ENCODE assay signal across 8 mouse cellular contexts in genomic region chr1:53978514-53978831, GRCm38 (mm10).
DNase-seq lines count a peak whose midpoint lies in the region; ATAC-seq lines count a peak whose summit lies in the region.

No protein-coding gene starts in this region.

- no peaks in the 10 kb centered on the region for H3K9me3 ChIP-seq in neural tube, embryonic 13.5 days
- no peaks in the 10 kb centered on the region for H3K9me3 ChIP-seq in limb, embryonic 15.5 days

- H3K36me3 ChIP-seq in neural tube, embryonic 13.5 days, result no peaks in the 10 kb centered on the region
- H3K36me3 ChIP-seq in limb, embryonic 15.5 days, result no peaks in the 10 kb centered on the region

- no peak overlapping the region for H3K4me3 ChIP-seq in neural tube, embryonic 13.5 days
- H3K4me3 ChIP-seq in limb, embryonic 15.5 days, result no peak overlapping the region

- H3K4me1 ChIP-seq in neural tube, embryonic 13.5 days (replicated peaks), result no peaks in the 10 kb centered on the region
- H3K4me1 ChIP-seq in limb, embryonic 15.5 days, result peaks cover 9% of the 10 kb centered on the region; the same call in 1 of the 2 replicates

- no peak overlapping the region for H3K9ac ChIP-seq in neural tube, embryonic 13.5 days
- no peak overlapping the region for H3K9ac ChIP-seq in limb, embryonic 15.5 days

- WGBS in neural tube, embryonic 13.5 days, result 80% methylated on average over 2 of the region's 2 CpGs
- WGBS in limb, embryonic 15.5 days, result 69% methylated on average over 2 of the region's 2 CpGs

- no peak overlapping the region for H3K4me2 ChIP-seq in neural tube, embryonic 13.5 days
- H3K4me2 ChIP-seq in limb, embryonic 15.5 days, result no peak overlapping the region

- no peak for ATAC-seq in neural tube, embryonic 13.5 days (ENCODE audit: low read depth)
- 0 out of 2 replicates have a peak, but pooled peaks have one; percentile 24 for ATAC-seq in limb, embryonic 15.5 days (ENCODE audit: insufficient number of reproducible peaks, low FRiP score, low TSS enrichment, low read depth)
- no peak for ATAC-seq in erythroid progenitor cell, adult 5-6 weeks (replicated peaks; ENCODE audit: low FRiP score, poor library complexity, severe bottlenecking)

- intact Hi-C loops in heart, postnatal 25 days (cut with DNase I), result loop anchor here (5.0 kb wide), 2 partner anchors 36 to 71 kb away; no protein-coding TSS in a partner anchor

- H3K27me3 ChIP-seq in neural tube, embryonic 13.5 days, result no peaks in the 10 kb centered on the region
- no peaks in the 10 kb centered on the region for H3K27me3 ChIP-seq in limb, embryonic 15.5 days

- peak overlapping the region; percentile 38; the same call in 1 of the 2 replicates for H3K27ac ChIP-seq in neural tube, embryonic 13.5 days (replicated peaks)
- peak overlapping the region; percentile 54; the same call in 1 of the 2 replicates for H3K27ac ChIP-seq in limb, embryonic 15.5 days

- no peak for DNase-seq in neural tube, embryonic 10.5 days (ENCODE audit: extremely low spot score, low spot score)
- DNase-seq in heart, postnatal 25 days (ENCODE audit: low spot score), result peak; percentile 69
- peak; percentile 21 for DNase-seq in yolk sac, embryonic 10.5 days (ENCODE audit: low spot score)
- no peak for DNase-seq in right cerebral cortex, postnatal 4 days
- no peak for DNase-seq in right cerebral cortex, postnatal 36 days (ENCODE audit: low spot score in 2 of 2)

Comparison
In these comparisons a context has a peak if more than half of its experiments do, and no peak if none do; other contexts are left out.
1. DNase-seq: peak in heart, postnatal 25 days (single experiment) and yolk sac, embryonic 10.5 days (single experiment); none in neural tube, embryonic 10.5 days (single experiment), right cerebral cortex, postnatal 4 days (single experiment) and right cerebral cortex, postnatal 36 days (0 of 2).